Comparison of ENCODE assay signal across 8 mouse cellular contexts in the genomic region with DNA sequence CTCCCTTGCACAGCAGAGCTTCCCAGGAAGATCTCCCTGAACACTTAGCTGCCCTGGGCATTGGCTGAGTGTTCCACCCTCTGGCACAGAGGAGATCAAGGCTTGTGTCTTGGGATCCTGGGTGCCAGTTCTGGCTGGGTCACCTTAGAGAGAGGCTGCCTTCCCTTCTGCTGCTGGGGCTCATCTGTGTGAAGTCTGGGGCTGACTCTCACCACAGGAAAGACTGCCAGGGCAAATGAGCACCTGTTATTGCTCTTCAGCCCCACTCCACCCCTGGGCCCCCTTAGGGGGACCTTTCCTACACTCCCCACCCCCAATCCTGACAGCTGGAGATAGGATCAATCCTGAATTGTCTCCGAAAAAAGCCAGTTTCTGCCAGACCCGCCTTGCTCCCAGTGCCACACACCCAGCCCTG. TPM values are rescaled to one million over a fixed set of nuclear protein-coding genes. Genes with fewer than 3 reads are reported as not detected.
DNase-seq lines count a peak whose midpoint lies in the region; ATAC-seq and TF ChIP-seq lines count a peak whose summit lies in the region.
"Had no signal": no experiment of that assay in that cellular context is flagged by ENCODE, and none has a peak within 500 bp of the region (broad histone marks: within the 10 kb centered on the region; RNA-seq: fewer than 3 reads in every experiment).

No protein-coding gene starts in this region.

- H3K27me3 ChIP-seq in lung, postnatal 0 days (replicated peaks; ENCODE audit: insufficient read depth, low read length), result no peaks in the 10 kb centered on the region
- peaks cover 5% of the 10 kb centered on the region; the same call in 1 of the 2 replicates for H3K27me3 ChIP-seq in forebrain, embryonic 16.5 days (replicated peaks; ENCODE audit: control insufficient read depth, insufficient read depth, low read length)
- no peaks in the 10 kb centered on the region for H3K27me3 ChIP-seq in liver, embryonic 13.5 days

- H3K9me3 ChIP-seq in lung, postnatal 0 days (ENCODE audit: low read length), result no peaks in the 10 kb centered on the region
- no peaks in the 10 kb centered on the region for H3K9me3 ChIP-seq in forebrain, embryonic 16.5 days (ENCODE audit: control insufficient read depth, low read length)
- H3K9me3 ChIP-seq in liver, embryonic 13.5 days (replicated peaks), result no peaks in the 10 kb centered on the region

- no peak overlapping the region for H3K27ac ChIP-seq in lung, postnatal 0 days (ENCODE audit: low read length)
- H3K27ac ChIP-seq in forebrain, embryonic 16.5 days (ENCODE audit: low read length), result no peak overlapping the region
- peak overlapping the region; percentile 99 for H3K27ac ChIP-seq in liver, embryonic 13.5 days

- TF ChIP-seq CTCF in lung, postnatal 0 days (IDR thresholded peaks at IDR 0.05), result no peak

- H3K4me1 ChIP-seq in lung, postnatal 0 days (ENCODE audit: insufficient read depth, low read depth, low read length), result peaks cover 8% of the 10 kb centered on the region
- peaks cover 17% of the 10 kb centered on the region for H3K4me1 ChIP-seq in forebrain, embryonic 16.5 days (replicated peaks; ENCODE audit: control insufficient read depth, insufficient read depth, low read length)
- H3K4me1 ChIP-seq in liver, embryonic 13.5 days (replicated peaks), result peaks cover 83% of the 10 kb centered on the region

- no peaks in the 10 kb centered on the region for H3K36me3 ChIP-seq in lung, postnatal 0 days (ENCODE audit: insufficient read depth, low read length)
- no peaks in the 10 kb centered on the region for H3K36me3 ChIP-seq in forebrain, embryonic 16.5 days (ENCODE audit: control insufficient read depth, insufficient read depth)
- H3K36me3 ChIP-seq in liver, embryonic 13.5 days, result peaks cover 10% of the 10 kb centered on the region

- TF ChIP-seq EP300 in lung, postnatal 0 days (IDR thresholded peaks at IDR 0.05), result no peak

- H3K9ac ChIP-seq in lung, postnatal 0 days (replicated peaks; ENCODE audit: low read depth), result no peak overlapping the region
- H3K9ac ChIP-seq in forebrain, embryonic 16.5 days (replicated peaks; ENCODE audit: low read depth, low read length), result peak overlapping the region; percentile 83
- H3K9ac ChIP-seq in liver, embryonic 13.5 days, result peak overlapping the region; percentile 85

- H3K4me2 ChIP-seq in lung, postnatal 0 days (replicated peaks; ENCODE audit: low read depth, low read length), result peak overlapping the region; percentile 88; the same call in 1 of the 2 replicates
- H3K4me2 ChIP-seq in forebrain, embryonic 16.5 days (ENCODE audit: low read length), result peak overlapping the region; percentile 75
- peak overlapping the region; percentile 93 for H3K4me2 ChIP-seq in liver, embryonic 13.5 days

- ATAC-seq in lung, postnatal 0 days, result no peak
- no peak for ATAC-seq in forebrain, embryonic 16.5 days
- ATAC-seq in liver, embryonic 13.5 days (ENCODE audit: low read depth), result peak; percentile 0; the same call in 1 of the 2 replicates

- WGBS in lung, postnatal 0 days, result 53% methylated on average over 2 of the region's 2 CpGs
- WGBS in forebrain, embryonic 16.5 days, result 45% methylated on average over 2 of the region's 2 CpGs
- WGBS in liver, embryonic 13.5 days (ENCODE audit: insufficient replicate concordance), result 26% methylated on average over 2 of the region's 2 CpGs

- no peak overlapping the region for H3K4me3 ChIP-seq in lung, postnatal 0 days (ENCODE audit: low read depth, low read length)
- H3K4me3 ChIP-seq in forebrain, embryonic 16.5 days (replicated peaks; ENCODE audit: low read length), result peak overlapping the region; percentile 60
- H3K4me3 ChIP-seq in liver, embryonic 13.5 days (replicated peaks), result peak overlapping the region; percentile 81

- no peak for DNase-seq in lung, postnatal 0 days (ENCODE audit: low spot score)
- DNase-seq in lung, postnatal 14 days, result no peak
- DNase-seq in liver, embryonic 13.5 days, result no peak
- DNase-seq in thymus, postnatal 10 days (ENCODE audit: low spot score in 2 of 2), result peak; percentile 37 to 56
- DNase-seq in left cerebral cortex, adult 18-20 months (ENCODE audit: low spot score in 2 of 2), result no peak
- DNase-seq in layer of hippocampus, postnatal 14 days (ENCODE audit: low spot score in 2 of 2), result no peak
- DNase-seq: gastrocnemius, postnatal 10 days had no signal

RNA-seq across cellular contexts. Expression of a gene that starts 1.0 kb away (rescaled TPM):
- 5.0 and 5.2 TPM in 2 replicates for polyA plus RNA-seq in lung, postnatal 0 days (2015; fragmentation: Nextera tagmentation; extraction: Ambion mirVana)
- 17.5 and 18.7 TPM in 2 replicates for polyA plus RNA-seq in forebrain, embryonic 16.5 days (2015; fragmentation: Nextera tagmentation; extraction: Ambion mirVana)
- 13.2 and 16.8 TPM in 2 replicates for polyA plus RNA-seq in liver, embryonic 13.5 days (2015; fragmentation: Nextera tagmentation; extraction: Ambion mirVana)
- total RNA-seq in left cerebral cortex, adult 18-20 months (2021), result 10 to 100 TPM; 30.4 to 35.0 TPM
- 10 to 100 TPM; 57.0 to 58.9 TPM for total RNA-seq in layer of hippocampus, postnatal 14 days (2021)

RNA-seq across cellular contexts. Expression of a gene that starts 22.2 kb away (rescaled TPM):
- 0.23 and 0.44 TPM in 2 replicates for polyA plus RNA-seq in lung, postnatal 0 days (2015; fragmentation: Nextera tagmentation; extraction: Ambion mirVana)
- 0.30 and 0.36 TPM in 2 replicates for polyA plus RNA-seq in forebrain, embryonic 16.5 days (2015; fragmentation: Nextera tagmentation; extraction: Ambion mirVana)
- not detected in 2 replicates for polyA plus RNA-seq in liver, embryonic 13.5 days (2015; fragmentation: Nextera tagmentation; extraction: Ambion mirVana)
- under 1 TPM; 0.21 to 0.42 TPM for total RNA-seq in left cerebral cortex, adult 18-20 months (2021)
- total RNA-seq in layer of hippocampus, postnatal 14 days (2021), result under 1 TPM; 0.23 to 0.26 TPM
- total RNA-seq: gastrocnemius, postnatal 10 days had no signal

RNA-seq across cellular contexts. Expression of a gene that starts 31.8 kb away (rescaled TPM):
- polyA plus RNA-seq in lung, postnatal 0 days (2015; fragmentation: Nextera tagmentation; extraction: Ambion mirVana), result 0.12 and 0.14 TPM in 2 replicates
- polyA plus RNA-seq in forebrain, embryonic 16.5 days (2015; fragmentation: Nextera tagmentation; extraction: Ambion mirVana), result 0.66 and 0.84 TPM in 2 replicates
- 0.50 and 0.76 TPM in 2 replicates for polyA plus RNA-seq in liver, embryonic 13.5 days (2015; fragmentation: Nextera tagmentation; extraction: Ambion mirVana)
- total RNA-seq in left cerebral cortex, adult 18-20 months (2021), result under 1 TPM; 0.60 to 0.66 TPM
- 1 to 10 TPM; 1.1 to 1.5 TPM for total RNA-seq in layer of hippocampus, postnatal 14 days (2021)

RNA-seq across cellular contexts. Expression of a gene that starts 57.8 kb away (rescaled TPM):
- 7.1 and 8.4 TPM in 2 replicates for polyA plus RNA-seq in lung, postnatal 0 days (2015; fragmentation: Nextera tagmentation; extraction: Ambion mirVana)
- polyA plus RNA-seq in forebrain, embryonic 16.5 days (2015; fragmentation: Nextera tagmentation; extraction: Ambion mirVana), result 17.9 and 18.1 TPM in 2 replicates
- polyA plus RNA-seq in liver, embryonic 13.5 days (2015; fragmentation: Nextera tagmentation; extraction: Ambion mirVana), result 8.0 and 8.3 TPM in 2 replicates
- total RNA-seq in left cerebral cortex, adult 18-20 months (2021), result 10 to 100 TPM in 1 of 2 experiments, 1 to 10 TPM in 1; 9.9 to 10.3 TPM
- 10 to 100 TPM; 13.5 to 14.4 TPM for total RNA-seq in layer of hippocampus, postnatal 14 days (2021)

Comparison
In these comparisons a context has a peak if more than half of its experiments do, and no peak if none do; other contexts are left out.
1. DNase-seq: peak in thymus, postnatal 10 days (2 of 2); none in lung, postnatal 0 days (single experiment), lung, postnatal 14 days (single experiment), liver, embryonic 13.5 days (single experiment), left cerebral cortex, adult 18-20 months (0 of 2) and layer of hippocampus, postnatal 14 days (0 of 2).
2. Peak in every context shown above with its lines, with median percentiles within 50 percentile points of each other: H3K4me2 ChIP-seq.